Mouse (Mus musculus) liver, adult (tissue): ENCODE results near the gene A130010J15Rik.

ENCODE experiments used
- GATA4 ChIP-seq: IDR thresholded peaks from 2 replicates; pipeline ENCODE4 v1.6.1; 2014; ENCODE audit warnings: mild to moderate bottlenecking, low read length; ENCODE audit not compliant: insufficient replicate concordance

The A130010J15Rik gene

DNA sequence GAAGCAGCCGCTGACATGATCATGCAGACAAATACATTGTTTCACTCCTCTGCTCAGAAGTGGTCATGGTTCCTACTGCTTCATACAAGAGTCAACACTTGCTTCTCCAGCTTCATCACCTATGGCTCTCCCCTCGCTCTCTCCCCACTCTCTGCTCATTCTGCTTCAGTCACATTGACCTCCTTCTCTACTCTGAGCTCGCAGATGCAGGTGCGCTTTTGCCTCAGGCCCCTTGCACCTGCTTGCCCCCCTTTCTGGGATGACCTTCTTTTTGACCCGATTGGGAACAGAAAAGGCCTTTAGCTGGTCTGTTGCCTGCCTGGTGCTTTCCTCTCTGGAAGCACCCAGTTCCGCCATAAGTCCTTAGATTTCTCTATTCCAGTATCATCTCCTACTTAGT, 23.3 kb upstream of the A130010J15Rik start:
- TF ChIP-seq GATA4, result no peak

DNA sequence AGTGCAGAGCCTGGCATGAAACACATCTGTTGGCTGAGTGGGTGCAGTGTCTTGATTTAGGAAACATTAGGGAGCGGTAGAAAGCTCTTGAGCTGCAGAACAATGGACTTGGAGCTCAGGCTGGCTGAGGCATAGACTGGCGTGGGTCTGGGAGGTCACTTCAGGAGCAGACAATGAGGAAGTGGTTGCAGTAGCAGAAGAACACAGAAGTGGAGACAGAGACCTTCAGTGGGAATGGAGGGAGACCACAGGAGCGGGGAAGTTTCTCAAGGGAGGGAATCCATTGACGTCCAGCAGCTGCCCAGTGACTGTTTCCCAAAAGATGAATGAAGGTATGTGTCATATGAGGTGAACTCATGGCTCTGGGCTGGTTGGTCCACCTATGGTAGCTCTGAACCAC, 22.7 kb upstream of the A130010J15Rik start:
- TF ChIP-seq GATA4, result no peak

GRCm38 (mm10) chr1:193146416-193146815, 21.4 kb upstream of the A130010J15Rik start:
- no peak for TF ChIP-seq GATA4

DNA sequence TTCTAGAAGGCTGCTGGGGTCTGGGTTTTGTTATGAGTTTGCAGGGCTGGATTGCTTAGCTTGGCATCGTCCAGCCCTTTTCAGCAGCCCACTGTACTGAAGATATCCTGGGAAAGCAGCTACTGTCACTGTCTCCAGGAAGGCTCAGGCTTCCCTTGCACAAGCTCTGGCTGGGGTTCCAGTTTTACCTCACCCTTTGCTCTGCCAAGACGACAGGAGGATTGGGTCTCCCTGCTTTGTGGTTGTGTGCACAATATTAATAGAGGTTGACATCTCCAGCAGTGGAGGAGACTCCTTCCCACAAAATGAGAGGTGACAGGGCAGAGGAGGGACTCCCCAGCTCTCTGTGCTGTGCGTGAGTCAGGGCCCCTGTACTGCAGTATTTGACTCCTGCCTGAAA, 18.6 kb upstream of the A130010J15Rik start:
- no peak for TF ChIP-seq GATA4

GRCm38 (mm10) chr1:193151134-193151533, 16.7 kb upstream of the A130010J15Rik start:
- no peak for TF ChIP-seq GATA4

- no peak for TF ChIP-seq GATA4
These were observed 15.0 kb upstream of the A130010J15Rik start, which contains the start of gene Irf6 for GRCm38 (mm10) chr1:193152872-193153271. Irf6 (plus strand) TSS chr1:193153111.

- no peak for TF ChIP-seq GATA4
These were observed 14.3 kb upstream of the A130010J15Rik start for GRCm38 (mm10) chr1:193153561-193153960.

GRCm38 (mm10) chr1:193156316-193157110, 11.3 kb upstream of the A130010J15Rik start:
- peak; percentile 29; the same call in 1 of the 2 replicates for TF ChIP-seq GATA4

- TF ChIP-seq GATA4, result no peak
These were observed 10.7 kb upstream of the A130010J15Rik start for GRCm38 (mm10) chr1:193157111-193157492.

DNA sequence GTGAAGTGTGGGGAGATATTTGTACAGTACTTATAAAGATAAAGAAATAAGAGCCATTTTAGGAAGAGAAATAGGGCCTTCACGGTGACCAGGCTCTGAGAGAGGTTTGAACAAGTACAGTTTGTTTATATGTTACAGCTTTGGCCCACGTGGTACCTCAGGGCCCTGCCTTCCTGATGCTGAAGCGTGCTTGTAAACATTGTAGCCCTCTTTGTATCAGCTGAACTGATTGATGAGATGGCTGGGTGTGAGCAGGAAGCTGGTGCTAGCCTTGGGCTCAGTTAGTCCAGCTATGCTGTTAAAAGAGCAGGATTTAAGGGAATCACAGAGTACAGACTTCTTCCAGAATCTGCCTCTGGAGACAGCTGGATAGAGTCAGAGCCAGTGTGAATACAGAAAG, 8.7 kb upstream of the A130010J15Rik start:
- no peak for TF ChIP-seq GATA4

GRCm38 (mm10) chr1:193159613-193160012, 8.2 kb upstream of the A130010J15Rik start:
- no peak for TF ChIP-seq GATA4

DNA sequence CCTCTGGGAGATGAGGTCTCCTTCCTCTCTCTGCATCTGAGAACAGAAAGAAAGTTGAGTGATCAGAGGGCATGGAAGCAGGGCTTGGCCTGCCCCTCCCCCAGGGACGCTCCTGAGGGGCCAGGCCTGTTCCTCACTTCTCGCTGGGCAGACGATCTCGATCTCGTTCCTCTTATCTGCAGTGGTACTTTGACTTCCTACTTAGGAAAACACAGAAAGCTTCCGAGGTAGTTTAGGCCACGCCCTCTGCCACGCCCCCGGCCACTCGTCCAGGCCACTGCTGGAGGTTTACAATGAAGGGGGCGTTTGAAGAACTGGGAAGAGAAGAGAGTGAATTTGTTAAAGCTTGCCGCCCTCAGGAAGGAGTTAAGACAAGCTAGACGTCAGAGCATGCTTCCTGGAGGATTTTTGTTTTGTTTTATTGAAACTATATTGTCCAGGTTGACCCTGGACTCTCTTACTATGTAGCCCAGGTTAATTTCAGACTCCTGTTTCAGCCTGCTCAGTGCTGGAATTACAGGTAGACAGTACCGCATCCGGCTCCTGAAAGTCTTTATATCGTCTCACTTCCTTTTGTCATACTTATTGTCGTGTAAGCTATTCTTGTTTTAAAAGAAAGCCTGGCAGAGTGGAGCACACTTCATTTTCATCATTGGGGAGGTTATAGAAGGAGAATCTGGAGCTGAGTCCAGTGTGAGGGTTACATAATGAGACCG, 7.4 kb upstream of the A130010J15Rik start:
- peak; percentile 14; the same call in 1 of the 2 replicates for TF ChIP-seq GATA4

DNA sequence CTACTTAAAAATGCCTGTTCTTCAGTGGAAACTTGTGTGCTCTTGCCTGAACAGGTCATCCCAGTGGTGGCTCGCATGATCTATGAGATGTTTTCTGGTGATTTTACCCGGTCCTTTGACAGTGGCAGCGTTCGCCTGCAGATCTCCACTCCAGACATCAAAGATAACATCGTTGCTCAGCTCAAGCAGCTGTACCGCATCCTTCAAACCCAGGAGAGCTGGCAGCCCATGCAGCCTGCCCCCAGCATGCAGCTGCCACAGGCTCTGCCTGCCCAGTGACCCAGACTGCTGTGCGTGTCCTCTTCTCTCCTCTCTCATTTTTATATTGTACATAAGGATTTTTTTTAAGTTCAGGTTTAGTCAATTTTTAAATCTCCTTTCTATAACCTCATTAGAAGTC, 1.4 kb downstream of the A130010J15Rik start:
- no peak for TF ChIP-seq GATA4

DNA sequence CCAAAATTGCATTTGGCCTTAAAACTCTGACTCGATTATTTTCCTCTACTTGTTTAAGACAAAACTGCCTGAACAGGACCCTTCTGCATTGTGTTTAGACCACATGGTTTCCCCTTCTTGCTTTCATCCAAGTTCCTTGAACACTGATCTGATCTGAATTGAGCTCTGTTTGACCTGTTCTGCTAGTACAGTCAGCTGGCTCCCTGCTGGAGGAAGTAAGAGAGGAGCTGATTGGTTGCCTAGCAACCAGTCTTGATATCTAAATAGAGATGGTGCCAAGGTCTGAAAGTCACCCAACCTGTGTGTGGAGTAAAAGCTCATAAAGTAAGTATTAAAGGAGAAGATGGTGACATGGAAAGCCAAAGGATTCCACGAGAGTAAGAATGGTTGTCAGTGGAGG, 2.0 kb downstream of the A130010J15Rik start:
- no peak for TF ChIP-seq GATA4

DNA sequence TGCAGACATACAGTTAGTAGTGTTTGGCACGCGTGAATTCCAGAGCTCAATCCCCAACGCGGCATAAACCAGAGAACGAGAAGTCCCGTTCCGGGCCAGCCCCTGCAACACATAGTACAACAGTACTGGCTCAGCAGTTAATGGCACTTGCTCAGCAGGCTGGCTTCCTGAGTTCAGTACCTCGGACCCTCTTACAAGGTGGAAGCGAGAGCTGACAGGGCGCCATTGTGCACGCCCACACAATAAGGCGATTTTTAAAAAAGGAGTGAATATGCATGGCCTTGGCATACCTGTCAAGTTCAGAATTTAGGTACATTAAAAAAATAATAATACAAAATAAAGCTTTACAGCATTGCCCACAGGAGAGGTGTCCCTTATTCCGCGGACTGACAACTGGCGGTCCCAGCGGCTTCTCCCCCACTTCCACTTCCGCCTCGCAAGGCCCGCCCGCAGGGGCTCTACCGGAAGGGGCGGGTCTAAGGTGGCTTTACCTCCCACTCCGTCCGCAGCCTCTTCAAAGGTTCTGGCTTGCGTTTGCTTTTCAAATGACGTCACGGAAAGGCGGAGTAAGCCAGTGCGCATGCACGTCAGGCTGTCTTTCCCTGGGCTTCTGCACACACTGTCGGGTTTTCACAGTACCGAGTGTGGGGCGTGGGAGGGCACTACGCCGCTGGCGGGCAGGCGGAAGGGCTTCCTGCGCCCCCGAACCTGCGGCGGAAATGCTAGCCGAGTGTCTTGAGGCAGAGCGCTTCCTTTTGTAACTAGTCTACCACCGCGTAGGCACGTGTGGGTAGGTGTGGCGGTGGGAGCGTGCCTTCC, 5.4 kb downstream of the A130010J15Rik start:
- TF ChIP-seq GATA4, result peak; percentile 29; the same call in 1 of the 2 replicates
